Mouse (Mus musculus) retina, embryonic 14.5 days (tissue): Measurements from ENCODE around the gene Lpcat3.
"Not testable (repeated sequence)": the region's sequence is repeated elsewhere in the genome, so short reads cannot be mapped to it uniquely, and the experiment has no call there.

Source experiments
- DNase-seq: peaks from one replicate; pipeline ENCODE4 v3.0.0-alpha.2; 2015; ENCODE audit warnings: low spot score

The Lpcat3 gene

DNA sequence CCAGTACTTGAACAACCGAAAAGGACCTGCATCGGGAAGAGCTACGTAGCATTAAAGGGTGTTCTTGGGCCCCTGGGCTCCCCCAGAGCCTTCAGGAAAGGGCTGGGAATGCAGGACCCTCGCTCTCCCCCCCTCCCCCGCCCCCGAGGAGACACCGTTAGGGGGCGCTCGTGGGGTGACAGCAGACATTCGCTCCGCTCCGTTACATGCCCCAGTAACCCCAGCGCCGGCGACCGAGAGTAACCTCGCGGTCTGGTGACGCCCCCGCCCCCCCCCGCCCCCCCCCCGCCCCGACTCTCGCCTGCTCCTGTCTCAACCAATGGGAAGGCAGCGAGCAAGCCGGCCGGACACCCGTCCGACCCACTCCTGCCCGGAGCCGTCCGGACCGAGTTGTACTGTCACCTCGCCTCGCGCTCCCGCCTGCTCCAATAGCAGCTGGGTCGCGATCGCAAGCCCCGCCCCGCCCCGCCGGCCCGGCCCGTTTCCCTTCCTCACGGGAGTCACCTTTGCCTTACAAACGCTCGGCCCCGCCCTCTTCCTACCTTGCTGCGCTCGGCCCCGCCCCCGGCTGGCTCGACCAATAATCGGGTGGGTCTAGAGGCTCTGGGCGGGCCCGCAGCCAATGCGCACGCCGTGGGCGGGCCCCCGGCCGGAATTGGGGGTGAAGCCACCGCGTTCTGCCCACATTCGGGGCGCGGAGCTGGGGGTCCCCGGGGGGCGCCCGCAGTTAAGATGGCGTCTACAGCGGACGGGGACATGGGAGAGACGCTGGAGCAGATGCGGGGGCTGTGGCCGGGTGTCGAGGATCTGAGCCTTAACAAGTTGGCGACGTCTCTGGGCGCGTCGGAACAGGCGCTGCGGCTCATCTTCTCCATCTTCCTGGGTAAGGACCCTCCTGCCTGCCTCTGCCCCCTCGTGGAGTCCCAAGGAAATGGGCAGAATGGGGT is at the start of gene Lpcat3:
Gene Lpcat3 (plus strand): TSS at position 551 of the 947 bp plus-strand sequence.
- peak; percentile 96 for DNase-seq

DNA sequence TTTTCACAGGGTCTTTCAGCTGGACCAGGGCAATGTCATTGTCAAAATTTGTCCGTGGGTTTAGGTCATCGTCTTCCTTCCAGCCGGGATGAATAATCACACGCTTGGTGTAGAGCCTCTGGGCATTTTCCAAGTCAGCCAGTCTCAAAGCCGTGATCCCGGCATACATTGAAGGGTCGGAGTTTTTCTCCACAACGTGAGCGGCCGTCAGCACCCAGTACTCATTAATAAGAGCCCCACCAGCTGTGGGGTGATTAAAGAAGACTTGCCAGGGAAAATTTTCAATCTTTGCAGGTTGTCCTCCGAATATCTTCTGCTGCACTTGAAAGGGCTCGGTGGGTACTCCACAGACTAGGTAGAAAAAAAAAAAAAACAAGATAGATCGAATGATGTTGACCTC is 37.2 kb upstream of the Lpcat3 start:
- no peak for DNase-seq

DNA sequence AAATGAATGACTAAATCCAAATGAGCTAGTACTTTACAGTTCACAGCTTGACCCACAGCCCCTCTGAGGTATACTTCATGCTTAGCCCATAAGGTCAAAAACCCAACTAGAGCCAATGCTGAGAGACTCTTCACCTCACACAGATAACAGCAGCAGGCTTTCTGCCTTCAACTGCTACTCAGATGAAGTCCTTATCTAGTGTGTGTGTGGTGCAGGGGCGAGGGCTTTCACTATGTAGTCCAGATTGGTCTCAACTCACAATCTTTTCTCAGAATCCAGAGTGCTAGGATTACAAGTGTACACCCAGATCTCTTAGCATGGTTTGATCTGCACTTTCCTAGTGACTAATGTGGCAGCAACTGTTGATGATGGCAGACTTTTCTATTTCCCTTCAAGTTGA is 36.6 kb upstream of the Lpcat3 start:
- not testable (repeated sequence) for DNase-seq

DNA sequence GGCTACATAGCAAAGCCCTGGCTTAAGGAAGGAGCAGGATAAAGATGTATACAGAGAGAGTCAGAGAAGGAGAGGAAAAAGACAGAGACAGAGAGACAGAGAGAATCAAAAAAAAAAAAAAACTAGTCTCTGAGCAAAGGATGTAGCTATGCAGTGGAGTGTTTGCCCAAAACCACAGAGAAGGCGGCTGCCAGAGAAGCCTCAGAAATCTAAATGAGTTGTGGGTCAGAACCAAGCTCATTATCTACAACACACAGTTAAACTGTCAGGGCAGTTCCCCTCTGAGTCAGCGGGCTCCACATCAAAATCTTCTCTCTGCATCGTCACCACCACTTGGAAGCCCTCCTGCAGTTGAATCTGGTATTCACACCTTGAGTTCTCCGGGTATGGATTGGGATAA is 32.1 kb upstream of the Lpcat3 start:
- no peak for DNase-seq

DNA sequence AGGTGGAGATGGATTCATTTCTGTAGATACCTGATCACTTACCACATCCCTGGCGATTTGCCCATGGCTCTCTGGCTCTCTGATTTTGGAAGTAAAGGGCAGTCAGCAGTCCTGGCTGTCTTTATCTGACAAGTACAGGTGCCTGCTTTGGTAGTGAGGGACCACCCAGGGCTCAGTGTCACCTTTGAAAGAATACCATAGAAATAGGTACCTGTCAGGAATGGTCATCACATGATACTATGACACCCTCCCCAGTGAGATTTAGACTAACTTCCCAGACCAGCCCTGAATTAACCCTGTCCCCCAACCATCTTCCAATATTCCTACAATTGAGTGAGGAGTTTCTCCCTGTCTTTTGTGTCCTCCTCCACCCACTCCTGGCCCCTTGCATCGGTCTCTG is 26.8 kb upstream of the Lpcat3 start, which contains the start of gene C1s2:
Gene C1s2 (minus strand): TSS at position 101 of the 400 bp plus-strand sequence.
- not testable (repeated sequence) for DNase-seq

DNA sequence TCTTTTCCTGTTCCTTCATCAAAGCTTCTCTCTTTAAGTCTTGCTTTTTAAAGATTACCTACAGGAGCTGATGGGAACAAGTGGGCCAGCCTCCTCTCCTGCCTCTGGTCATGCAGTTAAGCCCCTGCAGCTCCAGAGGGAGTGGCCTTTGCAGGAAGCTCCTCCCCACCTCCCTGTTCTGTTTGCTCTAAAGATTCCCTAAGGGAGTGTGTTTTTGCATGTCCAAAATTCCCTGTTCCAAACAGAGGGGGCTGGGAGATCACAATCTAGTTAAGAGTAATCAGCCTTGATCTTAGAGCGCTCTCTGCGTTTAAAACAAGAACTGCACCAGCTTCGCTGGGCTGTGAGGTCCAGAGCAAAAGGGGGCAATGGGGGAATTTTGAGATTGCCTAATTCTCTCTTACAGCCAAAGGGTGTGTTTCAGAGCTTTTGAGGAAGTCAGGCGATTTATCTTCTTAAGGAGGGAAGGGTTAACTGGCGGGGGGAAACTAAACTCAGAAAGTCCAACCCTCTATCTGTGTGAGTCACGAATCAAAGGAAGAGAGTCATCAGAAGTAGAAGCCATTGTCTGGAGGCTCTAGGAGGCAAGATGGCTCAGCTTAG is 25.9 kb upstream of the Lpcat3 start:
- DNase-seq = not testable (repeated sequence)

DNA sequence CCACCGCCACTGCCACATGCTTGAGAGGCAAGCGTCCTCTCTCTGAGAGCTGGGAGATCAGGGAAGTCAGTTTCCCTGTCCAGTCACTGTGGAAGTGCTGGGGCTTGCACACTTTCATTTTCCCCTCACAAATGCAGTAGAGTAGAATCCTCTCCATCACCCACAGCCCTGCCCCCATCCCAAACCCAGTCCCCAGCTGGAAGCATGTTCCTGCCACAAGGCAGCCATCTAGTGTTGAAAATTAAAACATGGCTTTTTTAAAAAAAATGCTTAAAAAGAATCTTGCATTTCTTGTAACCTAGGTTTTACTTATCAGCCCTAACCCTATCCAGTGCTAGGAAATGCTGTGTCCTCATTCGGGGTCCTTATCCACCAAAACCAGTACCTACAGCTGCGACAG is 22.8 kb upstream of the Lpcat3 start:
- no peak for DNase-seq

DNA sequence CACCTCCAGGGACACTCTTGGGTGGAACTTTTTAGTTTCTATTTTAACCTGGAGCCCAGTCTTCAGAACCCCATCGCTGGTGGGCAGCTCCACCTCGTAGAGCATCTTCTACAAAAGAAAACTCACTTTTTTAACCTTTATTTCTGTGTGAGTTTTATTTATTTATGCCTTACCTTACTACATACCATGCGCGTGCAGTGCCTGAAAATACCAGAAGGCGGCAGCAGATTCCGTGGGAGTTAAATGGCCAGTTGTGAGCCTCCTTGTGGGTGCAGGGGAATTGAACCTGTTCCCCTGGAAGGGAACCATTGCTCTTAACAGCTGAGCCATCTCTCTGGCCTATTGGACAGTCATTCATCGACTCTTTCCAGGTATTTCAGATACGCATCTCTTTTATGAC is 21.8 kb upstream of the Lpcat3 start:
- peak; percentile 58 for DNase-seq

DNA sequence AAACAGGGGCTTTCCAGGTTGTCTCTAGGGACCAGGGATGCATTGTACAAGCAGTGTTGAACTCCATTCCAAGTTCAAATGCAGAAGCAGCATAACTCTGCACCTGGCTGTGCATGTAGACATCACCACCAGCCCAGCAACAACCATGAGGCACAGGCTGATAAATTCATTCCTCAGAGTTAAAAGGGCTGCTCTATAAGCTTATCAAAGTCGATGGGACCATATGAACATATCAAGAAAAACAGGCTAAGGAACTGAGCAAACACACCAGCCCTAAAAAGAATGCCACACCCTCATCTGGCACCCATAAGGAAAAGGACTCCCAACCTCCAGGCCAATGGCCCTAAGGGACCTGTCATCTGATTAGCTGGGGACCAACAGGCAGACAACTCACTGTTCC is 16.4 kb upstream of the Lpcat3 start:
- no peak for DNase-seq

DNA sequence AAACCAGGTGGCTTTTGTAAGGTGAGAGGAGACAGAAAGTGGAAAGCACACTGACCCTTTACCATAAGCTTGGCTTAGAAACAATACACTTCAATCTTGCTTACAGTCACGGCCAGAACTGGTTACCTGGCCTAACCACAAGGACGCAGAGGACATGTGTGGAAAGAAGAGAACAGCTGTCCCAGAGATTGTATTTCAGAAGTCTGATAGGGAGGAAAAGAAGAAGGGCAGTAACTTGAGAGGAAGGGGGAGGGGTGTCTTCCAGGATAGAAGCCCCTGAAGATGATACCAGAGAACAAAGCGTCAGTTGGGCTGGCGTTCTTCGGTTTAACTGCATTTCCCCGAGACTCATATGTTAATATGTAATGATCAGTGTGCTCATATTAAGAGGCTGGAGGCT is 6.9 kb upstream of the Lpcat3 start:
- no peak for DNase-seq

DNA sequence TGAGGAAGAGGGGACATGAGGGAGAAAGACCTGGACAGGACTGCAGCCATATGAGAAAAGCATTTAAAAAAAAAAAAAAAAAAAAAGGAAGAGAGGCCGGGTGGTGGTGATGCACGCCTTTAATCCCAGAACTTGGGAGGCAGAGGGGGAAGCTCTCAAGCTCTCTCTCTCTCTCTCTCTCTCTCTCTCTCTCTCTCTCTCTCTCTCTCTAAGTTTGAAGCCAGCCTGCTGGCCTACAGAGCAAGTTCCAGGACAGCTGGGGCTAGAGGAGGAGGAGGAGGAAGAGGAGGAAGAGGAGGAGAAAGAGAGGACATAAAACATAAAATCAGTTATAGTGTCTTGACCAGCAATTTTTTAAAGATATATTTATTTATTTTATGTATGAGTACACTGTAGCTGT is 4.8 kb upstream of the Lpcat3 start:
- DNase-seq = no peak

DNA sequence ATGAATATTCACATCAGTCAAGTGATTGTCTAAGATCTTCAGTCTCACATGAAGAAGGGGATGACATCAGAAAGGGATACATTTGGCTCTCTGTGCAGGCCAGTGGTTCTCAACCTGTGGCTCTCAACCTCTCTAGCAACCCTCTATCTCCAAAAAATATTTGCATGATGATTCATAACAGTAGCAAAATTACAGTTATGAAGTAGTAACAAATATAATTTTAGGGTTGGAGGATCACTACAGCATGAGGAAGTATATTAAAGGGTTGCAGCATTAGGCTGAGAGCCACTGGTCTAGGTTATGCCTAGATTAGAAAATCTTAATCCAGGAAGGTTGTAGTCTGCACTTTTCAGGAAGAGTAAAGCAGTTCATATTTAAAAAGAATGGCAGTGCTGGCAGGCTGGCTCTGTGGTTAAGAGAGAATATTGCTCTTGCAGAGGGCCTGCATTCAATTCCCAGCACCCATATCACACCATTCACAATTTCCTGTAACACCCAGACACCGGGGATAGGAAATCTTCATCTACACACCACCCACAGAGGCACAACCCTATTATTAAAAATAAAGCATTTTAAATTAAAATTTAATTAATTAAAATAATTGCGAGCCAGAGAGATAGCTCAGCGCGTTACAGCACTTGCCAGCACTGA is 1.5 kb upstream of the Lpcat3 start:
- DNase-seq = no peak

DNA sequence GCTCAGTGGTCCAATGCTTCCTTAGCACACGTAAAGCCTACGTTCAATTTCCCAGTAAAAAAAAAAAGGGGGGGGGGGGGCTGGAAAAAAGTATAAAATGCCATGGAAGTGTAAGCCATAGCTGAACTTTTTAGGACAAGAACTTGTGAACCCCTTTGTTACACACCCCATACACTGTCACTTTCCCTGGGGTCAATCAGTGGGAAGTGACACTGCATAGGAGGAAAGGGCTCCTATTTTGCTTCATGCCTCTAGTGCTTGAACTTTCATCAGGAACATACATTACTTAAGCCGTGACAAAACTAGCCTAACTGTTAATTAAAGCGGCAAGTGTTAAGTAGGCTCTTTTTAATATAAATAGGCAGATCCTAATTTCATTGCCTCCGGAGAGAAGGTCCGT is 832 bp upstream of the Lpcat3 start:
- DNase-seq = no peak

DNA sequence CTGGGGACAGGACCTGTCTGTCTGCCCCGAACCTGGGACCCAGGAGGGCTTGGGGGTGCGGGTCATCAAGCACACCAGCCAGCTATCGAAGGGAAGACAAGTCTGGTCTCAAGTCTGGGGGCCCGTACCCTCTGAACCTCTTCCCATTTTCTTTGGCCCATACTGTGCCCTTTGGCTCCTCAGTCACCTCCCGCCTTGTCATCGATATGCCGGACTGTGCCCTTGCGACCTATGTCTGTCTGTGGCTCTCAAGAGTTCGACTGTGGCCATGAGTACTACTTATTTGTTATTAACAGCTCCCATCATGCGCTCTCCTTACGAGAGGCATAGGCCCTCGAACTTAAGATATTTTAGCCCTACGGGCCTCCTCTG is 583 bp downstream of the Lpcat3 start:
- DNase-seq = no peak

DNA sequence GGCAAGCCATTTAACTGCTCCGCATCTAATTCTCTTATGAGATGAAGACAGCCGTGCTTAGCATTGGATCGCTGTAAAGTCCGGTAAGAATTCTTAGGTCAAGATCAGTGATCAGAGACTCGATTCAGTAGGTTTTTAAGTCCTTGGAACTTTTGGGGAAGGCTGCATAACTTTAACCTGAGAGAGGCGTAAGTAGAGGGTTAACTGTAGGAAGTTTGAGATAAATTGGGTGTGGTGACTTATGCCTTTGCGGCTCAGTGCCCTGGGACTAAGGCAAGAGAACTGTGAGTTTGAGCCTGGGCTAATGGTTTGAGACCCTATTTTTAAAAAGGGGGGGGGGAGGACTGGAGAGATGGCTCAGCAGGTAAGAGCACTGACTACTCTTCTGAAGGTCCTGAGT is 1.4 kb downstream of the Lpcat3 start:
- DNase-seq = no peak

DNA sequence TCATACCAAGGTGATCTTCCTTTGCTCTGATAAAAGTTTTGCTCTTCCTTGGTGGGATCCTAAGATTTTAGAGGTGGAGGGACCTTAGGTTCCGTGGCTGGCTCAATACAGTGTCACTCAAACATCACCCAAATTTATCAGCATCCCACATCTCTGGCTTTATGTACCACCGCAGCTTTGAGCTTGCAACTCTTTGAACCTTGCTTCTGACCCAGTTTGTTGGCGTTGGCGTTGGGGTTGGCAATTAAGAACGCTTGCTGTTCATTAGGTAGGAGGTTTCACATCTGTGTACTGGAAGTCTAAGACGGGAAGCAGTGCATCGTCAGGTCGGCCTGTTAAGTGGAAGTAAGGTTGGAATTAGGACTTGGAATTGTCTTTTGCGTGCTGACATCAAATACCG is 2.2 kb downstream of the Lpcat3 start:
- no peak for DNase-seq

DNA sequence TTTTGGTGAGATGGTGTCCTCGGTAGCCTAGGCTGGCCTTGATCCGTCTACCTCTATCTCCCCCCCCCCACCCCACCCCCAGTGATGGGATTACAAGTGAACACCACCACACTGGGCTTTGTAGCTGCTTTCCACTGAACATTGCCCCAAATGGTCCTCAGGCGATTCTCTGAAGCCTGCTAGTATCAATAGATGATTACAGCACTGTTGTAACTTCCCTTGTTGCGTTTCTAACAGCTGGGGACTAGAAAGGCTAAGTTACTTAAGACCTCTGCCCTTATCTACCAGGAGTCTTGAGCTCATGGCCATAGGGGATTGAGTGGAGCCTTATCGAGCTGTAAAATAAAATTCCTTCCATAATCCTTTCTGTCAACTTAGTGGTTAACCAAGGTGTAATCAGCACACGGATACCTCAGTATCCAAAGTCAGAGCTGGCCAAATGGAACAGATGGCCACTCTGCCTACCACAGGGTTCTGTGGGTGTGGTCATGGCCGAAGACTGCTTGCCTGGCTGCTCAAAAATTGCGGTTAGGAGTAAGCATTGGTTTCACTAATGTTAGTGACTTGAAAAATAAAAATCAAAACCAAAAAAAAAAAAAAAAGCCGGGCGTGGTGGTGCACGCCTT is 6.5 kb downstream of the Lpcat3 start:
- no peak for DNase-seq

DNA sequence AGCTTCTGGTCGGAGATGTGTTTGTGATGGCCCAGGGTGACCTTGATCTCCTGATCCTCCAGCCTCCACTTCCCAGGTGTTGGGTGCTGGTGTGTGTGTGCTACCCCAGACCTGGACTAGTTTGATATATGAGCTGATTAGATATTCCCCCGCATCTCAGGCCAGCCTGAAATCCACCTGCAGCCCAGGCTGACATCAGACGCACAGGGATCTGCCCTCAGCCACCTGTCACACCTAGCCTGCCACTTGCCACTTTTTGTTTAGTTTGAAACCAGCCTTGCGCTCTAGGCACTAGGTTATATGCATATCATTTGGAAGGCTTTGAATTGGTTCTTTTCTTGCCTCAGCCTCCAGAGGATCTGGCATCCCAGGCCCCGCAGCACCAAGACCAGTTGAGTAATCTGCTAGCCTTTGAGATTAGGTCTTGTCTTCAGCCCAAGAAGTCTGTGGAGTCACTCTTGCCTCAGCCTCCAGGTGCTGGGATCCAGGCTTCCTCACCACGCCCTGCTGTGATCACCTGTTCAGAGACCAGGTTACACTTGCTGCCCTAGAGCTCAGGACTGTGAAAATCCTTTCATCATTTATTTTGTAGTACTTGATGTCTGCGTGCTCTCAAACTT is 7.6 kb downstream of the Lpcat3 start:
- DNase-seq = no peak

DNA sequence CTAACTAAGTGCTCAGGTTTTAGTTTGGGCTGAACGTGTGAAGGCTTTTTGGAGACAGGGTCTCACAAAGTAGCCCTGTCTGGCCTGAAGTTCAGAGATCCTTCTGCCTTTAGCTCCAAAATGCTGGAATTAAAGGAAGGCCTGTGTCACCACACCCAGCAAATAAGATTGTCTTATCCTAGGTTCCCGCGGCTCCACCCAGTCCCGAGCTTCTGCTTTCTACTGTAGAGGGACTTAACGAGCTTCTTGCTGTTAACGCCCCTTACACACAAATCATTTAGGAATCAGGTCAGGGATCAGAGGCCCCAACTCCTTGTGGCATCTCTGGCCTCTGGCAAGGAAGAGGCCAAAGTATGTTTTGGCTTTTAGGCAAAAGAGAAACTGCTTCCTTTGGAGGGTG is 9.3 kb downstream of the Lpcat3 start:
- DNase-seq = no peak

DNA sequence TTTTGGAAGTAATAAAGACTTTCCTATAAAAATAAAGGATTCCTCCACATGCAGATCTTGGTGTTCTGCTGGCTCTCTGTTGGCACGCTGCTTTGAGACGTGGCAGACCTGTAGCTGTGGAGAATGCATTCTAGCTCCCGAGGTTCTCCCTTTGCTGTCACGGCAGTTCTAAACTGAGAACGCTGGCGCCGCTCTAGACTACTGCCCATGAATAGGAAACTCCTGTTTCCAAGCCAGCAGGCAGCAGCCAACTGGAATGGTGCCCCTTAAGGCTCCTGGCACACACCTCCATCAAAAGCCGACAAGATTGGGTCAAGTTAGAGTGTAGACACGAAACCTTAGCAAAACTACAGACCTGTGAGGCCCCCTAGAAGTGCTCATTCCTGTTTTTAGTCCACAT is 10.8 kb downstream of the Lpcat3 start:
- DNase-seq = no peak

DNA sequence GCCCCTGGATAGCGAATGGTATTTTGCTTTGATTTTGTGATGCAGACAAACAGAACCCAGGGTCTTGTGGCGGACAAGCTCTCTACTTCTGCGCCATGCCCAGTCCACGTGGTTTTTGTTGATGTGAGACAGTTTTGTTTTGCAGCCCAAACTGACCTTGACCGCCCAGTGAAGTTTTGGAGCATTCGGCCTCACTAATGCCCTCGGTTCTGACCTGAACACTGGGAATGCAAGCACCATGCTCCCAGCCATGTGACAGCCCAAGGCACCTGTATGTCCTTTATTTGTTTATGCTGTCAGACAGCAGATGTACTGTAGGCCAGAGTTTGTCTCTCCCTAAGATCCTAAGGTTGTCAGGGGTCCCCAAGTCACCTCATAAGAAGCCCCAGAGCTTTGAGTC is 11.8 kb downstream of the Lpcat3 start:
- no peak for DNase-seq

DNA sequence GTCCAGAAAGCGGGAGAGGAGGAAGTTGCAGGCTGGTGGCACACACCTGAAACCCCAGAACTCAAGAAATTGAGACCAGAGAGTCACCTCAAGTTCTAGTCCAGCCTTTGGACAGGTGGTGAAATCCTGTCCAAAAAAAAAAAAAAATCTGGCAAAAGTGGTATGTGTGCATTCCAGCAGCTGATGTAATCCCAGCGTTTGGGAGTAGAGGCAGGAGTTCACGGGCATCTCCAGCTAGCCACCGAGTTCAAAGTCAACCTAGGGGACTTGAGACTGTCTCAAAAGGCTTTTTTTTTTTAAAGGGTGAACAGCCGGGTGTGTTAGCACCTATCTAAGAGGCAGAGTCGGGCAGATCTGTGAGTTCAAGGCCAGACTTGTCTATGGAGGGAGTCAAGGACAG is 13.3 kb downstream of the Lpcat3 start:
- DNase-seq = no peak
